Mouse (Mus musculus) kidney, adult 2 months (tissue): Measurements from ENCODE around the gene Aars.

Experiments
- CTCF ChIP-seq: fragments of 200-500 bp; conservative IDR thresholded peaks from 2 replicates; pipeline ENCODE4 v1.5.1; 2011; ENCODE audit warnings: low read depth, mild to moderate bottlenecking, control low read depth, low read length, moderate library complexity, mixed read lengths; ENCODE audit not compliant: insufficient read depth, insufficient read length
- POLR2A ChIP-seq: fragments of 200-500 bp; IDR thresholded peaks from one replicate; pipeline ENCODE4 v1.6.1; 2011; ENCODE audit warnings: low read depth, low read length, control low read depth

DNA sequence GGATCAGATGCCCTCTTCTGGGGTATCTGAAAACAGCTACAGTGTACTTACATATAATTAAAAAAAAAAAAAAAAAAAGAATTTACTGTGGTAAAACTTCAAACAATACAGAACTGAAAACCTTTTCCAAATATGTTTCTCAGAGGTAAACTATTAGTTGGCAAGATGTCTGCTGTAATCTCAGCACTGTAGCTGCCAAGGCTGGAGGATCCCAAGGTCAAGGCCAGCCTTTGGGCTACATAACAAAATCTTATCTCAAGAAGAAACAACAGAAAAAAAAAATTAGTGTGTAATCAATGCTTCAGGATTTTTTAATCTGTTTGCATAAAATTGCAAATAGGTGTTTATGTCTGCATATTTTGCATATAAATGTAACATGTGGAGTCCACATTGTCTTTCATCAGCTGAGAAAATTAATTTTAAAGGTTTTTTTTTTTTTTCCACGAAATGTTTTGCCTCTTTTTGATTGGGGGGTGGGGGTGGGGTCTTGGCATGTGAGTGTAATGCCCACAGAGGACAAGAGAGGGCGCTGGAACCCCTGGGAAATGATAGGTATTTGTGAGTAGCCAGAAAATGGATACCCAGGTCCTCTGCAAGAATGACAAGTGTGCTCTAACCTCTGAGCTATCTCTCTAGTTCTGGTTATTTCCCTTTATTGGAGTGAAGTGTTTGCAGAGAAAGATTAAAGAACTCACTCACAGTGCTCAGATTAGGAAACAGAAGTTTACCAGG is 11.2 kb downstream of the Aars start:
- TF ChIP-seq CTCF, result peak; percentile 40; the same call in 1 of the 2 replicates
- no peak for TF ChIP-seq POLR2A
